Mouse (Mus musculus) heart, postnatal 25 days (tissue): ENCODE results near the gene Slitrk4. TPM values are rescaled to one million over a fixed set of nuclear protein-coding genes. Genes with fewer than 3 reads are reported as not detected.

Experiments
- DNase-seq: peaks from one replicate; pipeline ENCODE4 v3.0.0; 2022; ENCODE audit warnings: low spot score
- intact Hi-C: fragments of 180-260 bp; cut with DNase I; formaldehyde crosslinking; loops from one replicate; pipeline ENCODE4 v1.15.1; 2025
- total RNA-seq, 2 experiments: library from RNA; stranded (reverse); gene quantifications; 2 replicates each; pipeline ENCODE4 v1.2.3; 2021

Slitrk4 gene
- 1 to 10 TPM; 1.5 to 1.7 TPM for total RNA-seq

DNA sequence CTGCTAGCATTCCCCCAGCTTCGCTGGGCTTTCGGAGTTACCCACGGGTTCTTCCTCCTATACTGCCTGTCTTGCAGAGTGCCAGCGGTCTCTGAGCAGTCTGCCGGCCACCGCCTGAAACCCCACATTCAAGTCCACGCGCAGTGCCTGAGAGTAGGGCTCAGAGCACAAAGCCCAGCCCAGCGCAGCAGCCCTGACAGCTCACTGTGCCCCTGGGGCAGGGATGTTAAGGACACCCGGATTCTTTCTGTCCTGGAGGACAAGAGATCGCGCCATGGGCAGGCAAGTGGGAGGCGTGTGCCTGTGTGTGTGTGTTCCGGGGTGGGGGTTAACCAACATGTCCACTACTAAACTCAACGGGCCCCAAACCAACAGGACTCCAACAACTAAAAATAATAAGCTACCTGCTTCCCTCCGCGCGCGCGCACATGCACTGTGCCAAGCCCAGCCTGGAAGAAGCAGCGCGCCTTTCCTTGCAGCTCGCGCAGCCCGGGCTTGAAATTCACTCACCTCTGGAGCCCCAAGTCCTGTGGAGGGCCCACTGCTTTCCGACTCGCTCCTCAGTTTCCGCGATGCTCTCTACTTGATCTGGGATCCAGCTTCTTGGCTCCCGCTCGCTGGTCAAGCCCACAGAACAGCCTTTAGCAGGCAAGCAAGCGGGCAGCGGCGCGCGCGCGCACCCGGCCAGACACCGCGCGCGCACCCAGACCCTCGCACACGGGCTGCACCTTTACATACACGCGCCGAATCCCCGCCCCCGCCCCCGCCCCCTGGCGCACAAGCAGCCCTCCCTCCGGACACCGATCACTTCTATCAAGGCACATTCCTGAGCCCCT, at the start of gene Slitrk4:
TSS of gene Slitrk4 (minus strand) at position 707 of the 836 bp plus-strand sequence.
- DNase-seq: no peak
- intact Hi-C loops: no loop called here

DNA sequence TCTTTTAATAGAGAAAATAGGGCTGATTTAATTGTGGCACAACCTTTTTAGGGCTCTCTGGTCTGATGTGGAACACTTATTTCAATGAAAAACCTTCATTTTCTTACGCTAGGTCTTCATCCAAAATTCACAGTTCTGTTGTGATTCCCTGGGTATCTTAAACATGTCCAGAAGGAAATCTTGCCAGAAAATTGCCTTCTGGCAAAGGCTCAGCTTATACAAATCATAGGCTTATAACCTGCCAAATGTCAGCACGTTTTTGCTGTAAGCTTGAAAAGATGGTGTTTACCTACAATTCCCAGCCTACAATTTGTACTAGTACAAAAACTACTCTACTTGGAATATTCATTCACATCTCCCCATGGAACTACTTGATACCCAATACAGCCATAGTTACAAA, 42.7 kb upstream of the Slitrk4 start:
- no peak for DNase-seq
- intact Hi-C loops: no loop called here

DNA sequence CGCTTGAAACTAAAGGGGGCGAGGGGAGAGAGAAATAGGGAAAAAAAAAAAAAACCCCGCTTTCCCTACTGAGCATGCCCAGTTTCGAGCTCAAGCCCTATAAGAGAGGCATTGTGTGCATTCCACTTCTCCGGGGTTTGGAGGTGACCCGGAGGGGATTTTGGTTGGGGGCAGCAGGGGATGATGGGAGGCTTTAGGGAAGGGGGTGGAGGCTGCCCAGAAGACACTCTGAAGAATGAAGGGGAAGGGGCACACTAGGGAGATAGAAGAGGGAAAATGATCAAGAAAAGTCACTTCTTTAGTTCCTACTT, 1.1 kb upstream of the Slitrk4 start:
- DNase-seq: no peak
- intact Hi-C loops: no loop called here

DNA sequence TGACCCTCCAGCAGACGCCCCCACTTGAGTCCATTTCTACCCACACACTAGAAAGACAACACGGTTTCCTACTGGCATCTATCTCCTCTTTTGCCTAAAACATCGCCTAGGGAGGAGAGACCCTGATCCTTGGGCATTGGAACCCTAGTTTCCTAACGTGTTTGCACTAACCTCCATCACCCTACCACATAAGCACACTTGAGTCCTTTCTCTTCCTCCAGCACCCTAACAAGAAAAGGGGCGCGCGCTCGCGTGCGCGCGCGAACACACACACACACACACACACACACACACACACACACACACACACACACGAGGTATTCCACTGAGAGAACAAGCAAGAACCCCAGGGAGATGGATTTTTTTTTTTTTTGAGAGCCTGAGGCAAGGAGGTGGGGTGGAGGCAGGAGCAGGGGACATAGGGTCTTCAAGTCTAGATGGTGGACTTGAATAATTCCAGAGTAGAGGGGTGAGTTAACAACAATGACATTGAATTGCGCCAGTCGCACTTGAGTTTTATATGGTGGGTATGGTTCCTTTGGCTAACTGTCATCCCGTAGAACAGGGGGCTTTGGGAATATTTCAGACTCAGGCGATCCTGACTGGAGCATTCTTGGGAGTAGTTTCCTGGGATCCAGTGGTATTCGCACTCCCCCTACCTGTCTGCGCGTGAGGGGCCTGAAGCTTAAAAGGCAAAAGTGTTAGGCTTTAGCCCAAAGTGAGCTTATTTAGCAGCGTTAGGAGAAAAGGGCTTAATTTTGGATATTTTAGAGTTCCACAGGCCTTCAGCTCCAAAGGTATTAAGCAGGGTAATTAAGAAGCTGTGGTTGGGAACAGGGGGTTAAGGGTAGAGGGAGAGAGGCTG, 562 bp upstream of the Slitrk4 start:
- DNase-seq: no peak
- intact Hi-C loops: no loop called here

DNA sequence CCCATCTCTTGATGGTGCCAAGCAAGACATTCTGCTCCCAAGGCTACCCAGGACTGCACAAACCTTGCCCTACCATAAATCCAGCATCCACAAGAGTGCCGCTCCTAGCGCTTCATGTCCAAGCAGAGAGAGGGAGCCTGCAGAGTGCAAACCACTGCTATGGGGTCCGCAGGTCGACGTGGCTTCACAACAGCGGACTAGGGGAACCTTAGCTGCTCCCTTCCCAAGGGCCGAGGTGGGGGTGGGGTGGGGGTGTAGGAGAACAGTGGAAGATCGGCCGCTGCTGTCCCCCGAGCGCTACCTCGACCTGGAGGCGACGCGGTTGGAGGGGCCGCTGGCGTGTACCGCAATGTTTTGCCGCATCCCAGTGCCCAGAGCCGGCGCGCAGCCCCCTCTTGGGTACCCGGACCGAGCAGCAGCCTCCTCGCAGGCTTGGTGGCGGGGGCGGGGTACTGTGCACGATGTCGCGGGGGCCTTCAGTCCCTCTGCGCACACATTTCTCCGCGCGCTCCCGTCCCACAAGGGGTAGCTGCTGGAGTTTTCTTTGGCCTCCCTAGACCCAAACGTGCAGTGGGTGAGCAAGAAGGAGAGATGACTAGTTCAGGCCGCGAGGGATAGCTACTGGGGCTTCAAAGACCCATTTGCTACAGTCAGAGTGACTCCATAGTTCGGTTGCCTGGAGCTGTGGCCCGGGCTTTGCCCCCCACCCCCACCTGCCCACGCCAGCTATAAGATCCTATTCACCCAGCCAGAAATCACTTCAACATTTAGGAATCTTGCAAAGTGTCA, 1.1 kb downstream of the Slitrk4 start:
- intact Hi-C loops: no loop called here
- DNase-seq: no peak

DNA sequence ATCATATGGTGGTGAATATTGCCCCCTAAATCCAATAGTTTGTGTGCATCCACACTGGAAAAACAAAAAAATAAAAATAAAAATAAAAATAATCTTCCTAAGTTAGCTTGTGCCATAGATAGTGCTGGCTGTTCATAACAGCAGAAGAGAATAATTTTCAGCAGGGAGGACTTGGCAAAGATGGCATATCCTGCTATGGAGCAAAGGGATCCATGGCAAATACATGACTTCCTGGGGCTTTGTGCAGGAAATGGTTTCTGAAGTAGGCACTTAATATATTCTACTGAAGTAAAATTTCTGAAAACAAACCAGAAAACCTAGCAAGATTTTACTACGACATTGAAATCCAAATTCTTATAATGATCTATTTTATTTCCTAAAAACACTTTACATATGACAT, 13.3 kb downstream of the Slitrk4 start:
- intact Hi-C loops: no loop called here
- no peak for DNase-seq

Other genes with a start within 250 kb of the Slitrk4 start
- gene Gm6760, start 124.8 kb downstream of the Slitrk4 start, total RNA-seq: not detected
- gene 3830417A13Rik, start 103.4 kb downstream of the Slitrk4 start, total RNA-seq: not detected